Mouse (Mus musculus) gastrocnemius, postnatal 25 days (tissue): ENCODE measurements around the gene Nrip1. TPM values are rescaled to one million over a fixed set of nuclear protein-coding genes. Genes with fewer than 3 reads are reported as not detected.

Experiments
- DNase-seq: peaks from one replicate; pipeline ENCODE4 v3.0.0; 2022
- total RNA-seq, 2 experiments: library from RNA; stranded (reverse); gene quantifications; 1 replicate in 1 of 2; 2 replicates in 1 of 2; pipeline ENCODE4 v1.2.3; 2021

Nrip1 gene
- total RNA-seq, 2 experiments from 2014 or later: 19.2 to 39.4 TPM

- peak; percentile 75 for DNase-seq
These were observed 1.3 kb downstream of the Nrip1 start for GRCm38 (mm10) chr16:76372045-76372940.

- DNase-seq: no peak
These were observed 2.1 kb downstream of the Nrip1 start for GRCm38 (mm10) chr16:76371614-76371917.

GRCm38 (mm10) chr16:76370716-76371613 is 2.7 kb downstream of the Nrip1 start:
- DNase-seq: no peak

- no peak for DNase-seq
These were observed 3.4 kb downstream of the Nrip1 start for GRCm38 (mm10) chr16:76370041-76370715.

GRCm38 (mm10) chr16:76369236-76369635 is 4.4 kb downstream of the Nrip1 start:
- DNase-seq: no peak

- no peak for DNase-seq
These were observed 6.2 kb downstream of the Nrip1 start for GRCm38 (mm10) chr16:76367261-76367908.

GRCm38 (mm10) chr16:76365790-76366406 is 7.7 kb downstream of the Nrip1 start:
- no peak for DNase-seq

GRCm38 (mm10) chr16:76365237-76365636 is 8.4 kb downstream of the Nrip1 start:
- DNase-seq: no peak

GRCm38 (mm10) chr16:76363641-76364040 is 10.0 kb downstream of the Nrip1 start:
- DNase-seq: no peak

- no peak for DNase-seq
These were observed 10.6 kb downstream of the Nrip1 start for GRCm38 (mm10) chr16:76362982-76363381.

- DNase-seq: no peak
These were observed 13.2 kb downstream of the Nrip1 start for GRCm38 (mm10) chr16:76360441-76360840.

- no peak for DNase-seq
These were observed 14.9 kb downstream of the Nrip1 start for GRCm38 (mm10) chr16:76358757-76359156.

GRCm38 (mm10) chr16:76358128-76358748 is 15.4 kb downstream of the Nrip1 start:
- no peak for DNase-seq

GRCm38 (mm10) chr16:76357155-76357554 is 16.5 kb downstream of the Nrip1 start:
- no peak for DNase-seq

- DNase-seq: no peak
These were observed 17.6 kb downstream of the Nrip1 start for GRCm38 (mm10) chr16:76355947-76356550.

- no peak for DNase-seq
These were observed 18.4 kb downstream of the Nrip1 start for GRCm38 (mm10) chr16:76355267-76355666.

GRCm38 (mm10) chr16:76354841-76355240 is 18.8 kb downstream of the Nrip1 start:
- no peak for DNase-seq

- DNase-seq: no peak
These were observed 19.3 kb downstream of the Nrip1 start for GRCm38 (mm10) chr16:76354289-76354688.

- DNase-seq: no peak
These were observed 22.7 kb downstream of the Nrip1 start for GRCm38 (mm10) chr16:76350922-76351321.

- DNase-seq: no peak
These were observed 24.6 kb downstream of the Nrip1 start for GRCm38 (mm10) chr16:76349053-76349452.
